Comparison of ENCODE assay signal across 16 mouse cellular contexts in genomic region chr16:12826222-12826621, GRCm38 (mm10).
A peak's percentile ranks its signal among the peaks of the same experiment; 100 is the strongest.
DNase-seq lines count a peak whose midpoint lies in the region; ATAC-seq and TF ChIP-seq lines count a peak whose summit lies in the region.
"Had no signal": no experiment of that assay in that cellular context is flagged by ENCODE, and none has a peak within 500 bp of the region (broad histone marks: within the 10 kb centered on the region; RNA-seq: fewer than 3 reads in every experiment).

No protein-coding gene starts in this region.

- no peaks in the 10 kb centered on the region for H3K36me3 ChIP-seq in heart, embryonic 12.5 days
- no peaks in the 10 kb centered on the region for H3K36me3 ChIP-seq in heart, embryonic 11.5 days (ENCODE audit: control insufficient read depth, insufficient read depth, low read length)
- no peaks in the 10 kb centered on the region for H3K36me3 ChIP-seq in liver, adult 2 months (ENCODE audit: control insufficient read depth, insufficient read depth, low read length)
- no peaks in the 10 kb centered on the region for H3K36me3 ChIP-seq in liver, embryonic 11.5 days (ENCODE audit: control insufficient read depth, insufficient read depth, low read length)
- H3K36me3 ChIP-seq: embryonic facial prominence, embryonic 13.5 days; limb, embryonic 13.5 days; neural tube, embryonic 12.5 days; stomach, embryonic 15.5 days had no signal

- H3K4me3 ChIP-seq in heart, embryonic 12.5 days = no peak overlapping the region
- no peak overlapping the region for H3K4me3 ChIP-seq in heart, embryonic 11.5 days (ENCODE audit: low read depth, low read length)
- no peak overlapping the region for H3K4me3 ChIP-seq in liver, adult 2 months (ENCODE audit: insufficient read depth, low read depth, low read length)
- no peak overlapping the region for H3K4me3 ChIP-seq in liver, embryonic 11.5 days (ENCODE audit: low read depth, low read length)
- H3K4me3 ChIP-seq: embryonic facial prominence, embryonic 13.5 days; limb, embryonic 13.5 days; neural tube, embryonic 12.5 days; stomach, embryonic 15.5 days had no signal

- H3K79me2 ChIP-seq in liver, adult 2 months (ENCODE audit: control insufficient read depth, insufficient read depth, low read length) = no peaks in the 10 kb centered on the region

- TF ChIP-seq POLR2A in liver, adult 2 months (IDR thresholded peaks at IDR 0.05; ENCODE audit: extremely low read depth, insufficient read depth, low read length) = no peak

- H3K9ac ChIP-seq in heart, embryonic 12.5 days = no peak overlapping the region
- H3K9ac ChIP-seq in heart, embryonic 11.5 days (ENCODE audit: low read depth, low read length) = no peak overlapping the region
- H3K9ac ChIP-seq in liver, adult 2 months (ENCODE audit: low read depth, low read length) = no peak overlapping the region
- no peak overlapping the region for H3K9ac ChIP-seq in liver, embryonic 11.5 days (ENCODE audit: low read depth, low read length)
- H3K9ac ChIP-seq: embryonic facial prominence, embryonic 13.5 days; limb, embryonic 13.5 days; neural tube, embryonic 12.5 days; stomach, embryonic 15.5 days had no signal

- H3K4me2 ChIP-seq in heart, embryonic 12.5 days = no peak overlapping the region
- no peak overlapping the region for H3K4me2 ChIP-seq in heart, embryonic 11.5 days
- H3K4me2 ChIP-seq in liver, embryonic 11.5 days = no peak overlapping the region
- H3K4me2 ChIP-seq: embryonic facial prominence, embryonic 13.5 days; limb, embryonic 13.5 days; neural tube, embryonic 12.5 days; stomach, embryonic 15.5 days had no signal

- ATAC-seq in heart, embryonic 12.5 days (ENCODE audit: insufficient number of reproducible peaks, low FRiP score) = peak; percentile 51; the same call in 1 of the 2 replicates
- no peak for ATAC-seq in heart, embryonic 11.5 days (replicated peaks; ENCODE audit: insufficient number of reproducible peaks, low FRiP score, low TSS enrichment)
- no peak for ATAC-seq in liver, embryonic 11.5 days (replicated peaks; ENCODE audit: low FRiP score)
- ATAC-seq: CD4-positive, CD25-positive, alpha-beta regulatory T cell, adult 4 months; forebrain, embryonic 16.5 days had no signal

- no peak for DNase-seq in liver, adult 2 months (ENCODE audit: extremely low read depth, low read depth, low spot score)
- DNase-seq in liver, embryonic 11.5 days (ENCODE audit: low spot score) = no peak
- DNase-seq in NIH3T3 (ENCODE audit: low read depth) = peak; percentile 5
- peak; percentile 0 to 13 for DNase-seq in kidney, postnatal 36 days
- DNase-seq in cerebellum, postnatal 14 days = no peak
- DNase-seq in yolk sac, embryonic 10.5 days (ENCODE audit: low spot score) = no peak
- DNase-seq: layer of hippocampus, adult 9-11 months; right cerebral cortex, postnatal 25 days had no signal

- 49% methylated on average over 8 of the region's 8 CpGs for WGBS in heart, embryonic 12.5 days
- WGBS in heart, embryonic 11.5 days (ENCODE audit: insufficient replicate concordance) = 50% methylated on average over 8 of the region's 8 CpGs
- WGBS in liver, adult 2 months = 41% methylated on average over 8 of the region's 8 CpGs
- WGBS in liver, embryonic 11.5 days = 52% methylated on average over 8 of the region's 8 CpGs

- H3K9me3 ChIP-seq in heart, embryonic 12.5 days (replicated peaks) = no peaks in the 10 kb centered on the region
- no peaks in the 10 kb centered on the region for H3K9me3 ChIP-seq in heart, embryonic 11.5 days (replicated peaks; ENCODE audit: control insufficient read depth, low read length)
- H3K9me3 ChIP-seq in liver, embryonic 11.5 days (ENCODE audit: control insufficient read depth, low read length) = no peaks in the 10 kb centered on the region
- H3K9me3 ChIP-seq: embryonic facial prominence, embryonic 13.5 days; limb, embryonic 13.5 days; neural tube, embryonic 12.5 days; stomach, embryonic 15.5 days had no signal

- TF ChIP-seq CTCF in liver, adult 2 months (IDR thresholded peaks at IDR 0.05; ENCODE audit: low read depth, low read length) = 0 out of 2 replicates have a peak, but pooled peaks have one; percentile 7

- H3K27me3 ChIP-seq in heart, embryonic 12.5 days (replicated peaks) = no peaks in the 10 kb centered on the region
- no peaks in the 10 kb centered on the region for H3K27me3 ChIP-seq in heart, embryonic 11.5 days (ENCODE audit: control insufficient read depth, insufficient read depth, low read length)
- H3K27me3 ChIP-seq in liver, adult 2 months (ENCODE audit: control insufficient read depth, insufficient read depth, low read length) = no peaks in the 10 kb centered on the region
- H3K27me3 ChIP-seq in liver, embryonic 11.5 days (replicated peaks; ENCODE audit: control insufficient read depth, insufficient read depth, low read length) = no peaks in the 10 kb centered on the region
- H3K27me3 ChIP-seq: embryonic facial prominence, embryonic 13.5 days; limb, embryonic 13.5 days; neural tube, embryonic 12.5 days; stomach, embryonic 15.5 days had no signal

- no peak overlapping the region for H3K27ac ChIP-seq in heart, embryonic 12.5 days (ENCODE audit: poor library complexity, severe bottlenecking)
- H3K27ac ChIP-seq in heart, embryonic 11.5 days (ENCODE audit: low read depth, low read length) = no peak overlapping the region
- no peak overlapping the region for H3K27ac ChIP-seq in liver, adult 2 months (replicated peaks; ENCODE audit: insufficient read depth, low read depth, low read length)
- H3K27ac ChIP-seq in liver, embryonic 11.5 days (ENCODE audit: low read depth, low read length) = no peak overlapping the region
- H3K27ac ChIP-seq: embryonic facial prominence, embryonic 13.5 days; limb, embryonic 13.5 days; neural tube, embryonic 12.5 days; stomach, embryonic 15.5 days had no signal

- H3K4me1 ChIP-seq in heart, embryonic 12.5 days (replicated peaks) = no peaks in the 10 kb centered on the region
- no peaks in the 10 kb centered on the region for H3K4me1 ChIP-seq in heart, embryonic 11.5 days (ENCODE audit: control insufficient read depth, insufficient read depth, low read length)
- H3K4me1 ChIP-seq in liver, adult 2 months (ENCODE audit: control insufficient read depth, insufficient read depth, low read length) = no peaks in the 10 kb centered on the region
- H3K4me1 ChIP-seq in liver, embryonic 11.5 days (replicated peaks; ENCODE audit: control insufficient read depth, insufficient read depth, low read length) = no peaks in the 10 kb centered on the region
- H3K4me1 ChIP-seq: embryonic facial prominence, embryonic 13.5 days; limb, embryonic 13.5 days; neural tube, embryonic 12.5 days; stomach, embryonic 15.5 days had no signal

Comparison
In these comparisons a context has a peak if more than half of its experiments do, and no peak if none do; other contexts are left out.
1. DNase-seq: peak in NIH3T3 (single experiment) and kidney, postnatal 36 days (2 of 2); none in liver, adult 2 months (single experiment), liver, embryonic 11.5 days (single experiment), cerebellum, postnatal 14 days (0 of 2) and yolk sac, embryonic 10.5 days (single experiment).